Mouse (Mus musculus) megakaryocyte-erythroid progenitor cell, adult 5-6 weeks (primary cell): ENCODE measurements around the gene Alox5. TPM values are rescaled to one million over a fixed set of nuclear protein-coding genes. Genes with fewer than 3 reads are reported as not detected.
A peak's percentile ranks its signal among the peaks of the same experiment; 100 is the strongest.

Source experiments
- ATAC-seq: replicated peaks from 2 replicates; pipeline ENCODE4 v1.8.0; 2016; ENCODE audit warnings: mild to moderate bottlenecking, inconsistent platforms; ENCODE audit not compliant: severe bottlenecking, poor library complexity, low FRiP score, low TSS enrichment
- total RNA-seq, 2 experiments: library from RNA; stranded (forward) in 1 of 2; stranded (reverse) in 1 of 2; fragments of 200-1000, 215-1000 nt in 1 of 2; fragments of >200 nt in 1 of 2; fragmentation: Nextera tagmentation in 1 of 2; gene quantifications; 2 replicates each; pipeline ENCODE4 v1.2.3; 2014 to 2017

Gene Alox5
- total RNA-seq, 2 experiments from 2014 or later: 3.2 to 5.7 TPM

- ATAC-seq: no peak
Measured at GRCm38 (mm10) chr6:116394916-116395648, 65.9 kb downstream of the Alox5 start.

DNA sequence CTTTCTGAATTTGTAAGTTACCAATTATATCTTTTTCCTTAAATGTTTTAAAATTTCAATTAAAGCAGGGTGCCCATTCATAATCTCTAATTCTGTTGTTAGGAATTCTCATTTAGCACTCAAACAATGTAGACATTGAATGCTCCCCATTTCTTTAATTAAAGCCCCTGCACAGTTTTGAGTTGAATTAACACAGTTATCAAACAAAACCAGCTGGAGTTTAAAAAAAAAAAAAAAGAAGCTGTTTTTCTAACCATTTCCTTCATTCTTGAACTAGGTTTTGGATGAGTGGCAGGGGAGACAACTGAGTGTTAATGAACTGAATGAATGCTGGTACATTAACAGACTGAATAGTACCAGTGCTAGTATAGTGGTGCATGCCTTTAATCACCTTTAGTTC is 71.5 kb downstream of the Alox5 start:
- ATAC-seq: no peak

GRCm38 (mm10) chr6:116388068-116388467 is 72.9 kb downstream of the Alox5 start:
- ATAC-seq: no peak

DNA sequence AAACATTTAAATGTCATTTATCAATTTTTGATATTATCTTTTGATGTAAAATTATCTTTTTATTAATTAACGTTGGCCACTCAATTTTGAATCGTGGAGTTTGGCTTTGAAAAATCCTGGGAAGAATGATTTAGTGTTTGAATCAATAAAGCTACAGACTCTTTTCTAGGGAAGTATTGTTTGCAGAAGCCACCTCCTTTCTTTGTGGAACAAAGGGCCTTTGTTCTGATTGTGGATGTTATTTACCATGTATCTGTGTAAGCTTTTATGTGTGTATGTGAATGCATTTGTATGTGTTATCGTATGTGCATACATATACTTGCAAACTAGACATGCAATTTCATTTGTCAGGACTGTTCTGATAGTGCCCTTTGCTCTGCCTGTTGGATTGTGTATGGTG is 74.5 kb downstream of the Alox5 start:
- no peak for ATAC-seq

GRCm38 (mm10) chr6:116386045-116386415 is 74.9 kb downstream of the Alox5 start:
- ATAC-seq: no peak

GRCm38 (mm10) chr6:116385194-116386044 is 75.6 kb downstream of the Alox5 start:
- ATAC-seq: no peak

GRCm38 (mm10) chr6:116383582-116383981 is 77.4 kb downstream of the Alox5 start:
- no peak for ATAC-seq

DNA sequence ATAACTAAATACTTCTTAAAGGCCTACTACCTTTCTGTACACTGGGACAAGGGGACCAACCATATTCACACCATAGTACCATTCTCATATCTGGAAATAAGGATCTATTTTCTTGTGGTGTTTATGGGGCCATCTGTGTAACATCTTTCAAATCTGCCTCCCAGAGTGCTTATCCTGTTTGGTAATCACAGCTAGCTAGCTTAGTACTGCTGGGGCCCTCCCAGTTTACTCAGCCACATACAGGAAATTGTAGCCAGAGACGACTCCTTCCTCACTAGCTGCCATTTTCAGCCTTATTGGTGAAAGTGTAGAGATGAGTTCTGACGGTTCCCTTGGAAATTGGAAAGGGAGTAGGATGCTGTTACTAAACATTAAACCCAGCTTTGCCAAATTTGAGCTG is 79.4 kb downstream of the Alox5 start:
- no peak for ATAC-seq

GRCm38 (mm10) chr6:116380157-116380556 is 80.8 kb downstream of the Alox5 start:
- ATAC-seq: no peak

- peak; percentile 70 for ATAC-seq
Measured at GRCm38 (mm10) chr6:116378892-116379291, 82.1 kb downstream of the Alox5 start.

GRCm38 (mm10) chr6:116374618-116375017 is 86.4 kb downstream of the Alox5 start:
- no peak for ATAC-seq

GRCm38 (mm10) chr6:116374136-116374535 is 86.8 kb downstream of the Alox5 start:
- ATAC-seq: no peak

GRCm38 (mm10) chr6:116371500-116371899 is 89.5 kb downstream of the Alox5 start:
- ATAC-seq: no peak

DNA sequence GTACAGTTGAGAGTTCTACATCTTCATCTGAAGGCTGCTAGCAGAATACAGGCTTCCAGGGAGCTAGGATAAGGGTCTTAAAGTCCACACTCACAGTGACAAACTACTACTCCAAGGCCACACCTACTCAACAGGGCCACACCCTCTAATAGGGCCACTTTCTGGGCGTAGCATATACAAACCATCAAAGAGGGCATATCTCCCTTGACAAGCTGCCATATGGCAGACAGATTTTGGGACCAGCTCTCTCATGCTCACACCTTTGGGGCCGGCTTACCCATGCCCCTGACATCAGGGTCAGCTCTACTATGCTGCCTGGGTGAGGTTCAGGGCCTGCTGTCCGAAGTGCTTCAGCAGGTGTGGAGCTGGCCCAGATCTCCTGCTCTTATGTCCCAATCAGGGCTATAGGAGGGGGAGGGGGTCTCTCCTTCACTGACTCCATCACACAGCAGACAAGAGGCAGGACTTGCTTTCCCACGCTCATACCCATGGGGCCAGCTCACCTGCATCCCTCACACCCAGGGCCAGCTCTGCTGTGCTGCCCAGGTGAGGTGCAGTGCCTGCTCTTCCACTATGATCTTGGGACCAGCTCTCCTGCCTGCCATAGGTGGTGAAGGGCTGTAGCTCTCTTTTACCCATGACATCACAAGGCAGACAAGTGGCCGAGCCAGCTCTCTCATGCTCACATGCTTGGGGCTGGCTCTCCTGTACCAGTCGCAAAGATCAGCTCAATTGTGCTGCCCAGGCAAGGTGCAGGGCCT is 90.6 kb downstream of the Alox5 start:
- peak; percentile 93 for ATAC-seq

- ATAC-seq: no peak
Measured at GRCm38 (mm10) chr6:116369811-116370210, 91.2 kb downstream of the Alox5 start.

DNA sequence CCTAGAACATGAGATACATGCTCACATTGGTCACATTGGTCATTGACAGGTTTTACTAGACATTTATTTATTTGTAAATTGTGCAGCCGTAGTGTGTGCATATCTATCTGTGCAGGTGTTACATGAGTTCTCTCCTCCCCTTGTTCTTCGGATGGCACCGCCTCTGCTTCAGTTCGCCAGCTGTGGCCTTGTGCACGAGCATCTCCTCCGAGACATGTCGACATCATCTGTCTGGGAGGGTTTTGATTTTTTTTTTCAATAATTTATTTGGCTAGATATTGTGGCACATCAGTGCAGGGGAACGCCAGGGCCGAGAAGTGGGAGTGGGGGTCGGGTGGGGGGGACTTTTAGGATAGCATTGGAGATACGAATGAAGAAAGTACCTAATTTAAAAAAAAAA is 93.0 kb downstream of the Alox5 start:
- ATAC-seq: no peak

GRCm38 (mm10) chr6:116361993-116362392 is 99.0 kb downstream of the Alox5 start:
- no peak for ATAC-seq

GRCm38 (mm10) chr6:116361463-116361862 is 99.5 kb downstream of the Alox5 start:
- ATAC-seq: no peak
